Mouse (Mus musculus) ES-E14 (cell line): ENCODE results near the gene Hist1h2ad. TPM values are rescaled to one million over a fixed set of nuclear protein-coding genes. Genes with fewer than 3 reads are reported as not detected.
"Not testable (repeated sequence)": the region's sequence is repeated elsewhere in the genome, so short reads cannot be mapped to it uniquely, and the experiment has no call there.

Experiments used
- DNase-seq: peaks from one replicate; pipeline ENCODE4 v3.0.0-alpha.2; 2013; ENCODE audit warnings: low read depth, low spot score
- H3K27ac ChIP-seq: 2 replicates; pipeline ENCODE4 v1.5.1; 2012; ENCODE audit warnings: low read depth, mild to moderate bottlenecking, low read length, moderate library complexity, mixed read lengths; ENCODE audit not compliant: poor library complexity, insufficient read depth, severe bottlenecking
- H3K36me3 ChIP-seq: 2 replicates; pipeline ENCODE4 v1.6.1; 2012; ENCODE audit warnings: mild to moderate bottlenecking, low read length, moderate library complexity, mixed read lengths; ENCODE audit not compliant: control insufficient read depth, poor library complexity, insufficient read depth, severe bottlenecking
- H3K4me1 ChIP-seq, 2 experiments: fragments of 150-350 bp in 1 of 2; sonication (generic) in 1 of 2; 2 replicates each; pipeline ENCODE4 v1.6.1; 2012; ENCODE audit warnings: low read length in 2 of 2, mild to moderate bottlenecking in 1 of 2, mixed read lengths in 1 of 2; ENCODE audit not compliant: control insufficient read depth in 2 of 2, insufficient read depth in 2 of 2, poor library complexity in 1 of 2
- H3K4me3 ChIP-seq, 2 experiments: fragments of 150-350 bp in 1 of 2; sonication (generic) in 1 of 2; 2 replicates each; pipeline ENCODE4 v1.5.1; 2012; ENCODE audit warnings: low read length in 2 of 2, low read depth in 1 of 2, mild to moderate bottlenecking in 1 of 2, mixed read lengths in 1 of 2; ENCODE audit not compliant: insufficient read depth in 1 of 2, poor library complexity in 1 of 2, severe bottlenecking in 1 of 2
- H3K9ac ChIP-seq: 2 replicates; pipeline ENCODE4 v1.6.1; 2012; ENCODE audit warnings: low read depth, mild to moderate bottlenecking, low read length, mixed read lengths; ENCODE audit not compliant: poor library complexity, insufficient read depth, severe bottlenecking
- H3K9me3 ChIP-seq: fragments of 150-350 bp; sonication (generic); 2 replicates; pipeline ENCODE4 v1.6.1; 2012; ENCODE audit warnings: low read depth, mild to moderate bottlenecking, low read length; ENCODE audit not compliant: control insufficient read depth, insufficient read depth
- CHD2 ChIP-seq: IDR thresholded peaks from 2 replicates; pipeline ENCODE4 v1.6.1; 2014; ENCODE audit warnings: mild to moderate bottlenecking, low read depth, low read length, inconsistent platforms
- HCFC1 ChIP-seq: IDR thresholded peaks from 2 replicates; pipeline ENCODE4 v1.6.1; 2012; ENCODE audit warnings: low read length, inconsistent platforms, borderline replicate concordance; ENCODE audit not compliant: insufficient read depth
- MAFK ChIP-seq: IDR thresholded peaks from 2 replicates; pipeline ENCODE4 v1.6.1; 2014; ENCODE audit warnings: mild to moderate bottlenecking, low read depth, low read length, inconsistent platforms; ENCODE audit not compliant: insufficient read depth
- ZC3H11A ChIP-seq: IDR thresholded peaks from 2 replicates; pipeline ENCODE4 v1.6.1; 2012; ENCODE audit warnings: low read depth, mild to moderate bottlenecking, inconsistent platforms, low read length, borderline replicate concordance
- ZNF384 ChIP-seq: IDR thresholded peaks from 2 replicates; pipeline ENCODE4 v1.6.1; 2012; ENCODE audit warnings: low read depth, low read length, inconsistent platforms
- in situ Hi-C, 2 experiments: fragments of 600-800 bp; cut with MboI; formaldehyde crosslinking; loops; one replicate each; pipeline ENCODE4 v1.15.1; 2025; ENCODE audit warnings: low sequenced_read_pairs in 2 of 2, inconsistent platforms in 1 of 2; ENCODE audit not compliant: unreplicated experiment in 2 of 2
- total RNA-seq: library from RNA; depleted of rRNA; stranded (reverse); fragments of 300-350 nt; gene quantifications from 2 replicates; pipeline ENCODE4 v1.2.3, GENCODE M21; 2012

Gene Hist1h2ad
- total RNA-seq, 1 experiment = 1,000 TPM

DNA sequence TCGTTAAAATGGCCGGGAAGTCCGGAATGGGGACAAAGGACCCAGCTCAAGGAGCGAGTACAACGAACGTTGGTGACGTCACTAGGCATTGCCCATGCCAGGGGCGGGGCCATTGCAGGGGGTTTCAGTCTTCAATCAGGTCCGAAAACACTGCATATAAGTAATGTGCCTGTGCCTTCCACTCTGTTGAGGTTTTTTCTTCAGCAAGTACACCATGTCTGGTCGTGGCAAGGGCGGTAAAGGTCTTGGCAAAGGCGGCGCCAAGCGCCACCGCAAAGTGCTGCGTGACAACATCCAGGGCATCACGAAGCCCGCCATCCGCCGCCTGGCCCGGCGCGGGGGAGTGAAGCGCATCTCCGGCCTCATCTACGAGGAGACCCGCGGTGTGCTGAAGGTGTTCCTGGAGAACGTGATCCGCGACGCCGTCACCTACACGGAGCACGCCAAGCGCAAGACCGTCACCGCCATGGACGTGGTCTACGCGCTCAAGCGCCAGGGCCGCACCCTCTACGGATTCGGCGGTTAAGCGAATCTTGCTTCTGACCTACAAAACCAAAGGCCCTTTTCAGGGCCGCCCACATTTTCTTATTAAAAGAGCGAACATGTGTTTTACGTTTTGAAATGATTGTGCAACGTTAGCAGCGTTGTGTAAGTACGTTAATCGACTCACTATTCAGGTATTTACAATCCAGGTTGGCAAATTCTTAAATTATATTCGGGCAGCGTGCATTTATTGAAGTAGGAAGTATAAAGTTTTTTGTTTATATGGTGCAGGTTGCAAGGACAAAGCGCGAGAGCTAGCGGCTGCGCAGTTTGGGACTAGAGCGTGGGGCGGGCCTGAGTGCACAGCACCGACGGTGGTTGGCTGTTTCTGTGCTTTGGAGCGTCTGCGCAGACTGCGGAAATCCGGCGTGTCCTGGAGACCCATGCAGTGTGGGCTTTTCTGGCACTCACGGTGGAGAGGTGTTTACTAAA is 43.0 kb upstream of the Hist1h2ad start, which contains the start of gene Hist1h4h:
Gene Hist1h4h, plus strand, starts transcription at position 150 of the 975 bp plus-strand sequence.
- Histone ChIP-seq H3K36me3 (no peaks in the 10 kb centered on the region), H3K4me1 (peaks cover 0 to 2% of the 10 kb centered on the region in 2 experiments; a peak in 1 of 4 replicates), H3K9ac (peak within 1 kb of the TSS; percentile 78), H3K4me3 (peak within 1 kb of the TSS; percentile 67 to 83), H3K27ac (peak within 1 kb of the TSS; percentile 93), H3K9me3 (no peaks in the 10 kb centered on the region)
- peak; percentile 96 for DNase-seq
- TF ChIP-seq ZNF384 (no peak), HCFC1 (no peak), CHD2 (no peak), ZC3H11A (no peak), MAFK (no peak)
- in situ Hi-C loops = loop anchor here in 1 of 2 experiments (25.0 kb wide), 1 partner anchor 1494 kb away; the partner anchor contains the start of genes Hist1h2ag, Hist1h2ah, Hist1h2bj and Hist1h2bk

DNA sequence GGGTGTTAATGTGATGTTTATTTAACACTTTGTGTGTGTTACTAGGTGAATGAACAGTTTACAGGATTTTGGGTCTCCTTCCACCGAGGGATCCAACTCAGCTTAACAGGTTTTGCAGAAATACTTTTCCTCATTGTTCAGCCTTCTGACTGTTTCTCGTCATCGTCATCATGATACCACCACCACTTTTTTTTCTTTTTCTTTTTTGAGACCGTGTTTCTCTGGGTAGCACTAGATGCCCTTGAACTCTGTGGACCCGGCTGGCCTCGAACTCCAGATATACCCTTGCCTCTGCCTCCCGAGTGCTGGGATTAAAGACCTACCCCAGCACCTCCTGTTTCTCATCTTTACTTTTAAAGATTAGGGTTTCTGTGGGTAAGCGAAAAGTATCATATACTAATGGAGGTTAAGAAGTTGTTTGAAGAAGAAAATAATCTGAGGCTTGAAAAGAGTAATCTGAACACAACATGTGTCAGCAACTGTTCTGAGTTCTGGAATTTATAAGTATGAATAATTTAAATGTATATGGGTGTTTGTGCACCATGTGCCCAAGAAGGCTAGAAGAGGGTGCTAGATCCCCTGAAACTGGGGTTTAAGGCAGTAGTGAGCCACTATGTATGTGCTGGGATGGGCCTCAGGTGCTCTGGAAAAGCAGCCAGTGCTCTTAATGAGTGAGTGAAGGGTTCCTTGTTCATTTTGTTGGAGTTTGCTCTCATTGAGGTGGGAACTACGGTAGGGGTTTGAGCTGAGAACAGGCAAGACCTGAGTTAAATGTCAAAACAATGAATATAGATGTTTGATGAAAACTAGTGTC is 41.7 kb upstream of the Hist1h2ad start:
- in situ Hi-C loops = loop anchor here in 1 of 2 experiments (25.0 kb wide), 1 partner anchor 1495 kb away; the partner anchor contains the start of genes Hist1h2ag, Hist1h2ah, Hist1h2bj and Hist1h2bk
- H3K4me1 ChIP-seq = peaks cover 0 to 2% of the 10 kb centered on the region in 2 experiments; a peak in 1 of 4 replicates
- no peak for DNase-seq

DNA sequence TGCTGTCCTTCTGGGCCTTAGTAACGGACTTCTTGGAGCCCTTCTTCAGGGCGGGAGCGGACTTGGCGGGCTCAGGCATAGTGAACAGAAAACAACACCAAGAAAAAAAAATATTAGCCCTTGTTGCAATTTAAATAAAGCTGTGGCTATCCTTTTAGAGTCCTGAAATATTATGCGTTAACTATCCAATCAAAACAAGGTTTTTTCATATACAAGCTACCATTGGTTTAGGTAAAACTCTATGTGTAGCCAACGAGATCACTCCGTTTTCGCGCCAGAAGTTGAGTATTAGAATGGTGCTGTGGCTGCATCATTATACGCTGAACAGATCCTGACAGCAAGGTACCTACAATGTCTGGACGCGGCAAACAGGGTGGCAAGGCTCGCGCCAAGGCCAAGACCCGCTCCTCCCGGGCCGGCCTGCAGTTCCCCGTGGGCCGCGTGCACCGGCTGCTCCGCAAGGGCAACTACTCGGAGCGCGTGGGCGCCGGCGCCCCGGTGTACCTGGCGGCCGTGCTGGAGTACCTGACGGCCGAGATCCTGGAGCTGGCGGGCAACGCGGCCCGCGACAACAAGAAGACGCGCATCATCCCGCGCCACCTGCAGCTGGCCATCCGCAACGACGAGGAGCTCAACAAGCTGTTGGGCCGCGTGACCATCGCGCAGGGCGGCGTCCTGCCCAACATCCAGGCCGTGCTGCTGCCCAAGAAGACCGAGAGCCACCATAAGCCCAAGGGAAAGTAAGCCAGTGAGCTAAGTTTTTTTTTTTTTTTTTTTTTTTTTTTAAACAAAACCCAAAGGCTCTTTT is 40.4 kb upstream of the Hist1h2ad start, which contains the start of gene Hist1h2af:
Gene Hist1h2af, plus strand, starts transcription at position 347 of the 808 bp plus-strand sequence.
- not testable (repeated sequence) for DNase-seq, H3K9me3 ChIP-seq, H3K4me1 ChIP-seq, H3K36me3 ChIP-seq
- peak within 1 kb of the TSS; percentile 93 for H3K27ac ChIP-seq
- peak within 1 kb of the TSS; percentile 72 to 83 for H3K4me3 ChIP-seq
- peak within 1 kb of the TSS; percentile 85 for H3K9ac ChIP-seq
- in situ Hi-C loops = loop anchor here in 1 of 2 experiments (25.0 kb wide), 1 partner anchor 1496 kb away; the partner anchor contains the start of genes Hist1h2ag, Hist1h2ah, Hist1h2bj and Hist1h2bk

More for the DNA sequence above, 41.7 kb upstream of the Hist1h2ad start:
- peak overlapping the region; percentile 43 to 83 for H3K4me3 ChIP-seq
- TF ChIP-seq HCFC1 = no peak
- no peak for TF ChIP-seq CHD2
- TF ChIP-seq ZNF384 = no peak
- TF ChIP-seq MAFK = no peak
- no peak for TF ChIP-seq ZC3H11A
- no peaks in the 10 kb centered on the region for H3K36me3 ChIP-seq
- no peaks in the 10 kb centered on the region for H3K9me3 ChIP-seq
- peak overlapping the region; percentile 82; the same call in 1 of the 2 replicates for H3K9ac ChIP-seq
- peak overlapping the region; percentile 93; the same call in 1 of the 2 replicates for H3K27ac ChIP-seq
